Mouse (Mus musculus): ENCODE results near the gene Agr2.

Agr2 gene

DNA sequence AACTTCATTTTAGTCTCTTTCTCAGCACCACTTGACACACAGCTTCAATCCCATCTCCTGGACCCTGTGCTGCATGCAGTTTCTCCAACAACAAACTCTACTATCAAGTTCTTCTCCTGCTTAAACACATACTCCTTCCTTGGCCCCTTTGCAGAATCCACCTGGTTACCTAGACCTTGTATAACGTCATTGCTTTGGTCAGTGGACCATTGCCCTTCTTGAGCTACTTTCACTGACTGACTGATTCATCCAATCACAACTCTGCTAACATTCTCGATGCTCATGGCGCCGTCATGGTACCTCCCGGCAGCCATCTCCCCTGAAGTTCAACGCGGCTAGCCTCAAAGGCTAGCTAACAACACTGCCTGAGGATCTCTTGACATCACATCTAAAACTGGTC is 43.4 kb downstream of the Agr2 start:
- Histone ChIP-seq H3K27me3 (ENCODE audit: control insufficient read depth, insufficient read depth, low read length, poor library complexity, severe bottlenecking) (no peaks in the 10 kb centered on the region), H3K36me3 (ENCODE audit: control insufficient read depth, insufficient read depth, low read length, poor library complexity, severe bottlenecking) (no peaks in the 10 kb centered on the region)
- no peak for DNase-seq (ENCODE audit: low read depth, low spot score)

DNA sequence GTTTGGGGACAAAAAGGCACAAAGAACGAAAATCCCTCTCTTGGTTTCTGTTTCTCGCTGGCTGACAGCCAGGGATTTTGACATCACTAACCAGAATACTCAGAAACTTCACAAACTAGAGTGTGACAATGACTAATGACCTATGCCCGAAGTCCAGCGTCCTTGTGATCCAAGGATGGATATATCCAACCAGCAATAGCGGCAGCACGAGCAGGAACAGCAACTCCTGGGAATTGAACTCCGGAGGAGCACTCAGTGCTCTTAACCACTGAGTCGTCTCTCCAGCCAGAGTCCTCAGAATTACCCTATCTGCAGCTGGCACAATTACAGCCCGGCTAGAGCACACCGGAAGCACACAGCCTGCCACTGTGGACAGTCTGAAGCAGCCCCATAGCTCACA is 44.1 kb downstream of the Agr2 start:
- no peaks in the 10 kb centered on the region for H3K36me3 ChIP-seq (ENCODE audit: control insufficient read depth, insufficient read depth, low read length, poor library complexity, severe bottlenecking)
- H3K27me3 ChIP-seq (ENCODE audit: control insufficient read depth, insufficient read depth, low read length, poor library complexity, severe bottlenecking) = no peaks in the 10 kb centered on the region
- DNase-seq (ENCODE audit: low read depth, low spot score) = peak; percentile 55

DNA sequence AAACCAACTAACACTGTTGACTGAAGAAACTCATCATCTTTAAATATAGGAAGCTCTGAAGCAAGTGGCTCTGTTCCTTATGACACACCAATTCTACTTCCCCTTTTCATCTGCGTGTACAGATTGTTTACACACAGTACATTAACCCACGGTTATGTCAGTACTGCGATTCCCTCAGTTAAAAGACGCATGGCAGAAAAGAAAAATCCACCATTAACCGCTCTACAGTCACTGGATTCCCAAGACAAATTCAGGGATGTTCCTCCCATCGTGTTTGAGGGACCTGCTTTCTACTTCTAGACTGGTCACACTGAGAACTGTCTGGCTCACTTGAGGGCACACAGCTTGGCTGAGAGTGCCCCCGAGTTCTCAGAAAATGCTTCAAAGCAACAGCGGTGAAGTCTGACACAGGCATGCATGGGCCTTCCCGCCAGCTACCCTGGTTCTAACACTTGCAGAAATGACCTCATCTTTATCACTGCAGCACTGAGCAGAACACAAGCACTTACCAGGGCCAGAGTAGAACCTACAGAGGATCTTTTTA is 46.9 kb downstream of the Agr2 start:
- DNase-seq (ENCODE audit: low read depth, low spot score) = peak; percentile 82
- H3K36me3 ChIP-seq (ENCODE audit: control insufficient read depth, insufficient read depth, low read length, poor library complexity, severe bottlenecking) = no peaks in the 10 kb centered on the region
- H3K27me3 ChIP-seq (ENCODE audit: control insufficient read depth, insufficient read depth, low read length, poor library complexity, severe bottlenecking) = no peaks in the 10 kb centered on the region

DNA sequence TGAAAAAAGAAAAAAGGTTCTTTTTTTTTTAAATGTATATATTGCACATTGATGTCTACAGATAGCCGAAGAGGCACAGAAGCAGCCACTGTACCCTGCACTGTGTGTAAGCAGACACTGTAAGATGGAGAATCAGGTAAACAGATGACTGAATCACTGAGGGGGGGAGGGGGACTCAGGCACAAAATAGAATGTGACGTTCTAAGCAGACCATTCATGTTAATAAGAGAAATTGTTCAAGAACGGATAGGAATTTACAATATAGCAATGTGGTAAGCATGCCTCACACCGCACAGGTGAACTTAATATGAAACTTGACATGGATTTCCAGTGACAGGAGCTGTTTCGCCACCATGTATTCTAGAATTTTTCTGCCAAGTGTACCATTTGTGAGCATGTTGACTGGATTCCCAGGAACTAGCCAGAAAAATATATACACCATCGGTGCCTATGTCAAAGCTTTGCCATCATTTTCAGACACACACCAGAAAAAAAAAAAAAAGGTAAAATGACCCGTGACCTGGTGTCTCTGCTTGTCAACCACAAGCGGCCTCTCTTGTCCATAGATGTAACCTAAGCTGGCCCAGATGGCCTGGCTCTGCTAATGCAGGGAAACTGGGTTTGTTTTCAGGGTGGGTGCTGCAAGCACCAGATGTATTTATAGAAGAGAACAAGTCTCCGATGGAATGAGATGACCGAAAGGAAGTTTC is 48.0 kb downstream of the Agr2 start:
- peak; percentile 37 for DNase-seq (ENCODE audit: low read depth, low spot score)
- Histone ChIP-seq H3K27me3 (ENCODE audit: control insufficient read depth, insufficient read depth, low read length, poor library complexity, severe bottlenecking) (no peaks in the 10 kb centered on the region), H3K36me3 (ENCODE audit: control insufficient read depth, insufficient read depth, low read length, poor library complexity, severe bottlenecking) (no peaks in the 10 kb centered on the region)

DNA sequence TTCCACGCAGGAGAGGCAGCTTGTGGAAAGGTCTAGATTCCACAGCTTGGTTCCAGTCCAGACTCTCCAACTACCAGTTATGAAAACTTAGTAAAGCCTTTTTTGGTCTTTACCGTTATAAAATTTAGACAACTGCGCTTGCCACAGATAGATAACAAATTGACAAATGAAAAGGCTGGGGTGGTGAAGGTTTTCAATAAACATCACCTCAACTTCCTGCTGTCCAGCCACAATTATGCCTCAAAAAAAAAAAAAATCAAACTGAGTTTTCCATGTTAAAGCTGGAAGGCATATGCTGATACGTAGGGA is 48.5 kb downstream of the Agr2 start:
- no peaks in the 10 kb centered on the region for H3K27me3 ChIP-seq (ENCODE audit: control insufficient read depth, insufficient read depth, low read length, poor library complexity, severe bottlenecking)
- no peaks in the 10 kb centered on the region for H3K36me3 ChIP-seq (ENCODE audit: control insufficient read depth, insufficient read depth, low read length, poor library complexity, severe bottlenecking)
- no peak for DNase-seq (ENCODE audit: low read depth, low spot score)

DNA sequence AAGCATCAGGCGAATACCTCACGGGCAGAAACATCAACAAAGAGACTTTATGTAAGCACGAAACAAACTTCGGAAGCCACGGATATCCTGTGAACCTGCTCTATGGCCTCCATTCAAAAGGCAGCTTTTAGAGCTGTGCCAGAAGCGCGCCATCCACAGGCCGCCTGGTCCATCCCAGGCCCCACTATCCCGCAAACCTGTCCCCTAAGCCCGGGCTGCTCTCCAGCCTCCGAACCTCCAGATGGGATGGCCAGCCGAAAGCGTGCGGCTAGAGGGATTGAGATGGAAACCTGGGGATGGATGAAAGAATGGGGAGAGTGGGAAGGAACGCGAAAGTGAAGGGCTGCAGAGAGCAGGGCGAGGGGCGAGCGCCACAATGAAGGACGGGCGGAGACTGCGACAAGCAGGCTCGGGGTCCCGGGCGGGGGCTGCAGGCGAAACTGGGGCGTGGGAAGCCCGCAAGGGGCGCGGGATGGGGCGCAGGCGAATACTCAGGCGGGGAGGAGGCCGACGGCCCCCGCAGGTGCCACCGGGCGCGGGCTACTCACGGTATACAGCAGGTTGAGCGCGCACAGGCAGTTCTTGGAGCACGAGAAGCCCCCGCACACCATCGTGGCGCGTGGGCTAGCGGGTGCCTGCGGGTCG is 49.1 kb downstream of the Agr2 start:
- H3K36me3 ChIP-seq (ENCODE audit: control insufficient read depth, insufficient read depth, low read length, poor library complexity, severe bottlenecking) = no peaks in the 10 kb centered on the region
- DNase-seq (ENCODE audit: low read depth, low spot score) = peak; percentile 58
- no peaks in the 10 kb centered on the region for H3K27me3 ChIP-seq (ENCODE audit: control insufficient read depth, insufficient read depth, low read length, poor library complexity, severe bottlenecking)

DNA sequence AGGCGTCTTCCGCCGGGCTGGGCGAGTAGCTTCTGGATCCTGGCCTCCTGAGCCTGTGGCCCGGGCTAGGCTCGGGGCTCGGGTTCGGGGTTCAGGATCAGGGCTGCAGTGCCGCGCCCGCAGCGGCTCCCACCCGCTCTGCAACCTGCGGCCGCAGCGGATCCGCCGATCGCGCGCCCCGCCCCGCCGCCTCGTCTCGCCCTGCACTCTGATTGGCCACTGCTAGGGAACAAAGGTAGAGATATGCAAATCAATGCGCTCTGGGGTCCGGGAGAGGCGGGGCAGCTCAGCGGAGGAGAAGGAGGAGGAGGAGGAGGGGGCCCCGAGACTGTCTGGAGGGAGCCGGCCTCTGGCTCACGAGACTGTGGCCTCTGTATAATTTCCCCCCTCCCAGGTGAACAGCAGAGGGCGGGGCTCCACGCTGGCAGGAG is 49.7 kb downstream of the Agr2 start, which contains the start of gene Tspan13:
Gene Tspan13 (minus strand): TSS at position 153 of the 431 bp plus-strand sequence.
- H3K27me3 ChIP-seq (ENCODE audit: control insufficient read depth, insufficient read depth, low read length, poor library complexity, severe bottlenecking) = no peaks in the 10 kb centered on the region
- peak; percentile 95 for DNase-seq (ENCODE audit: low read depth, low spot score)

DNA sequence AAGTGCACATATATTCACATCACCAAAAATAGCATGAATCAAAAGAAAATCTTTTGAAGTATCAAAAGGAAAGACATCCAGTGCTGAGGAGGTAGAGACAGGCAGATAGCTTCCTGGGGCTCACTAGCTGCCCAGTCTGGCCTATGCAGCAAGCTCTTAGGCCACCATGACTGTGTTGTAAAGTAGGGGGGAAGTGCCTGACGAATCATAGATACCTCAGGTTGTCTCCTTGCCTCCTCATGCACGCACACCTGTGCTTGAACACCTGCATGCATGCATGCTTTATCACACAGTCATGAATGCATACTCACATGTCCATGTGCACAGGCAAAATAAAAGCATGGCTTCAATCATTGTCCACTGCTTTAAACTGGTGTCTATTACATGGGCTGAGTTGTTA is 52.0 kb downstream of the Agr2 start:
- Histone ChIP-seq H3K36me3 (ENCODE audit: control insufficient read depth, insufficient read depth, low read length, poor library complexity, severe bottlenecking) (no peaks in the 10 kb centered on the region), H3K27me3 (ENCODE audit: control insufficient read depth, insufficient read depth, low read length, poor library complexity, severe bottlenecking) (no peaks in the 10 kb centered on the region)
- DNase-seq (ENCODE audit: low read depth, low spot score) = no peak

More for the DNA sequence above, 49.7 kb downstream of the Agr2 start, which contains the start of gene Tspan13:
- H3K36me3 ChIP-seq (ENCODE audit: control insufficient read depth, insufficient read depth, low read length, poor library complexity, severe bottlenecking) = no peaks in the 10 kb centered on the region

DNA sequence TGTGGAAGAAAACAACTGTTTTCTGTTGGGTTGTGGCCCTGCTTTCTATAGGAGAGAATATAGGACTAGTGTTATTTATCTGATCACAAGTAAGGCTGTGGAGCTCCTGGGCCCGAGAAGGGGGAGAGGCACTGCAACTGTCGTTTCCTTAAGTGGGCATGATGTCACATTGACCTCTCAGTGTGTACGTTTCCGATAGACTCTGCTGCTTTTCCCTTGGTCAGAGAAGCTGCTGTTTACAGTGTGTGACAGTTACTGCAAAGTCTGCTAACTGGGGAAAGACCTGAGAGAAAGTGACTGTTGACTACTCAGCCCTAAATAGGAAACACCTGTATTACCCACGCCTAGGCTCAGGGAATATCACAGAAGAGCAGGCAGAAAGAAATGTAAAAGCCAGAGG is 53.5 kb downstream of the Agr2 start:
- no peaks in the 10 kb centered on the region for H3K36me3 ChIP-seq (ENCODE audit: control insufficient read depth, insufficient read depth, low read length, poor library complexity, severe bottlenecking)
- no peaks in the 10 kb centered on the region for H3K27me3 ChIP-seq (ENCODE audit: control insufficient read depth, insufficient read depth, low read length, poor library complexity, severe bottlenecking)
- DNase-seq (ENCODE audit: low read depth, low spot score) = peak; percentile 51

DNA sequence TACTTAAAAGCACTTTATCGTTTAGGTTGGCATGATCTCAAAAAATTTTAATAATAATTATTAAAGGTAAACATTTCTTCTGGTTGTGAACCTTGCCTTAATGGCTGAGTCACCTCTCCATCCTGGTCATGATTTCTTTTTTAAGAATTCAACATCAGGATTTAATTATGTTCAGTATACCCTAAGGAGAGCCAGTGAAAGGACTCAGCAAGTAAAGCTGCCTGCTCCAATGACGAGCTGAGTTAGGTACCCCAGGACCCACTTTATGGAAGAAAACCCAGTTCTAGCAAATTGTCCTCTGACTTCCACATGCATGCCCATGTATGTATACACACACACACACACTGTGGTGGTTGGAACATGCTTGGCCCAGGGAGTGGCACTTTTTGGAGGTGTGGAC is 54.9 kb downstream of the Agr2 start:
- no peak for DNase-seq (ENCODE audit: low read depth, low spot score)
- Histone ChIP-seq H3K36me3 (ENCODE audit: control insufficient read depth, insufficient read depth, low read length, poor library complexity, severe bottlenecking) (no peaks in the 10 kb centered on the region), H3K27me3 (ENCODE audit: control insufficient read depth, insufficient read depth, low read length, poor library complexity, severe bottlenecking) (no peaks in the 10 kb centered on the region)

DNA sequence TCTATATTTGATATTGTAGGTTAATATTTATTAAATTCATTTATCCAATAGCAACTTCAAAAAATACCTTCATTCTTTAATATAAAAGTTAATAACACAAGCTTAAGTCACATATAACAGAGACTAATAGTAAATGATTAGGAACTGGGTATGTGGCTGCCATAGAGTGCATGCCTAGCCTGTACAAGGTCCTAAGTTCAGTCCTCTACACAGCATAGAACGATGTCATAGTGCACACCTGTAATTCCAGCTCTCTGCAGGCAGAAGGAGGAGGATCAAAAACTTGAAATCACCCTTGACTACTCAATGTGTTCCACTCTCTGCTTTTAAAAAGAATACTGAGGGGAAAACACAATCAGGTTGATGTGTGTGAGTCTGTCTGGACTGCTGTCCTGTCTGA is 57.6 kb downstream of the Agr2 start:
- Histone ChIP-seq H3K36me3 (ENCODE audit: control insufficient read depth, insufficient read depth, low read length, poor library complexity, severe bottlenecking) (no peaks in the 10 kb centered on the region), H3K27me3 (ENCODE audit: control insufficient read depth, insufficient read depth, low read length, poor library complexity, severe bottlenecking) (no peaks in the 10 kb centered on the region)
- no peak for DNase-seq (ENCODE audit: low read depth, low spot score)

Data from splenic B cell, adult 2 months (primary cell).